Mouse (Mus musculus) forebrain, embryonic 10.5 days (tissue): Measurements from ENCODE around the gene Cbln3. TPM values are rescaled to one million over a fixed set of nuclear protein-coding genes. Genes with fewer than 3 reads are reported as not detected.

Experiments used
- DNase-seq: peaks from one replicate; pipeline ENCODE4 v3.0.0-alpha.2; 2017; ENCODE audit warnings: low spot score; ENCODE audit errors: extremely low spot score
- H3K27ac ChIP-seq: fragments of 300-500 bp; sonication (generic); 2 replicates; pipeline ENCODE4 v1.5.1; 2016; ENCODE audit warnings: mild to moderate bottlenecking
- H3K27me3 ChIP-seq: fragments of 300-500 bp; sonication (generic); 2 replicates; pipeline ENCODE4 v1.6.1; 2016; ENCODE audit warnings: mild to moderate bottlenecking; ENCODE audit not compliant: poor library complexity, severe bottlenecking
- H3K36me3 ChIP-seq: fragments of 300-500 bp; sonication (generic); replicated peaks from 2 replicates; pipeline ENCODE4 v1.6.1; 2016; ENCODE audit warnings: mild to moderate bottlenecking, moderate library complexity
- H3K4me1 ChIP-seq: fragments of 300-500 bp; sonication (generic); 2 replicates; pipeline ENCODE4 v1.6.1; 2016
- H3K4me3 ChIP-seq: fragments of 300-500 bp; sonication (generic); 2 replicates; pipeline ENCODE4 v1.5.1; 2016; ENCODE audit warnings: mild to moderate bottlenecking, moderate library complexity
- H3K9me3 ChIP-seq: fragments of 300-500 bp; sonication (generic); 2 replicates; pipeline ENCODE4 v1.6.1; 2016; ENCODE audit warnings: mild to moderate bottlenecking, moderate library complexity
- WGBS: fragments of 180-500 bp; shearing (Covaris S2); methylation state at CpG from one replicate; pipeline ENCODE4 v1.1.7; 2016; 5-methylcytosine and 5-hydroxymethylcytosine counted together
- polyA plus RNA-seq: library from polyadenylated mRNA; unstranded; fragments of >200 nt; fragmentation: Nextera tagmentation; extraction: Ambion mirVana; gene quantifications from 2 replicates; pipeline ENCODE4 v1.2.1, GENCODE M21; 2016

Cbln3 gene
- polyA plus RNA-seq, 1 experiment from 2014 or later = 0.10 TPM

DNA sequence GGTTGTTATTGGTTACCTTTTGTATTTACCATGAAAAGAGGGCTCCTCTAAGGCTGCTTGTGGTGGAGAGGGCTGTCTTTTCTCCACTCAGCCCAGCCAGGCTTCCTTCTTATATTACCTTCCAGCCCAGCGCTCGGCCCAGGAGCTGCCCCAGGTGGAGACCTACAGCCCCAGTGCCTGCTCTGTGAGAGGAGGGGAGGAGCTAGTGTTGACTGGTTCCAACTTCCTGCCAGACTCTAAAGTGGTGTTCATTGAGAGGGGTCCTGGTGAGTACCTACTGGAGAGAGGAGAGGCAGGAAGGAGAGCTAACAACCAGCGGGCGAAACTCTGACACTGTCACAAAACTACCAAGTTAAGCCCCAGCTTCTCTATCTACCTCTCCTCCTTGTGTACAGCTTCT, 53.9 kb downstream of the Cbln3 start:
- H3K4me1 ChIP-seq = peaks cover 55% of the 10 kb centered on the region
- H3K36me3 ChIP-seq = peaks cover 74% of the 10 kb centered on the region
- no peak overlapping the region for H3K4me3 ChIP-seq
- 86% methylated on average over 4 of the region's 4 CpGs for WGBS
- DNase-seq = no peak
- peaks cover 36% of the 10 kb centered on the region for H3K27me3 ChIP-seq
- H3K9me3 ChIP-seq = no peaks in the 10 kb centered on the region
- no peak overlapping the region for H3K27ac ChIP-seq

DNA sequence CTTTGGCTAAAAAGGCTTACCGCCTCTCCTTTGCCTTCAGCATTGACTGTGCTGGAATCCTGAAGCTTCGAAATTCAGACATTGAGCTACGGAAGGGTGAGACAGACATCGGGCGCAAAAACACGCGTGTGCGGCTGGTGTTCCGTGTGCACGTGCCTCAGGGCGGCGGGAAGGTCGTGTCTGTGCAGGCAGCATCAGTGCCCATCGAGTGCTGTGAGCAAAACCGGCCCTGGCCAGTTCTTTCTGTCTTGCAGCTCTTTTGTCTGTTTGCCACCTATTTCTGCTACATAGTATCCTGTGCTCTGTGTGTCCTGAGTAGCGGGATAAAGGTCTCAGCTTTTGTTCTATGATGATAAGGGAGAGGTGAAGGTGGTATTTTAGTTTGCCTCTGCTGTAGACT, 54.3 kb downstream of the Cbln3 start:
- Histone ChIP-seq H3K4me3 (no peak overlapping the region), H3K27ac (no peak overlapping the region)
- 90% methylated on average over 16 of the region's 16 CpGs for WGBS

More for the DNA sequence above, 54.3 kb downstream of the Cbln3 start:
- Histone ChIP-seq H3K9me3 (no peaks in the 10 kb centered on the region), H3K4me1 (peaks cover 55% of the 10 kb centered on the region), H3K36me3 (peaks cover 74% of the 10 kb centered on the region), H3K27me3 (peaks cover 37% of the 10 kb centered on the region)
- no peak for DNase-seq

Other genes with a start within 250 kb of the Cbln3 start
- 110 and 123 TPM in 2 replicates for gene Ipo4, start 248.4 kb downstream of the Cbln3 start, polyA plus RNA-seq
- gene Gm49378, start 246.5 kb downstream of the Cbln3 start, polyA plus RNA-seq = 0.98 and 1.00 TPM in 2 replicates
- 78.3 and 78.7 TPM in 2 replicates for gene Tm9sf1, start 240.6 kb downstream of the Cbln3 start, polyA plus RNA-seq
- gene Tssk4, start 234.2 kb downstream of the Cbln3 start, polyA plus RNA-seq = 0.58 and 1.1 TPM in 2 replicates
- gene Mdp1, start 223.9 kb downstream of the Cbln3 start, polyA plus RNA-seq = 62.4 and 63.7 TPM in 2 replicates
- gene Gmpr2, start 212.5 kb downstream of the Cbln3 start, polyA plus RNA-seq = 59.9 and 62.4 TPM in 2 replicates
- gene Nedd8, start 212.3 kb downstream of the Cbln3 start, polyA plus RNA-seq = 664 and 665 TPM in 2 replicates
- gene Tinf2, start 202.6 kb downstream of the Cbln3 start, polyA plus RNA-seq = 78.8 and 79.7 TPM in 2 replicates
- gene Tgm1, start 170.5 kb downstream of the Cbln3 start, polyA plus RNA-seq = 0.26 and 0.44 TPM in 2 replicates
- gene Rabggta, start 162.1 kb downstream of the Cbln3 start, polyA plus RNA-seq = 30.2 and 31.5 TPM in 2 replicates
- 59.1 and 62.5 TPM in 2 replicates for gene Dhrs1, start 138.7 kb downstream of the Cbln3 start, polyA plus RNA-seq
- gene Nop9, start 138.7 kb downstream of the Cbln3 start, polyA plus RNA-seq = 63.0 and 68.4 TPM in 2 replicates
- 0.33 TPM in 1 of 2 replicates, not detected in the other for gene Cideb, start 125.9 kb downstream of the Cbln3 start, polyA plus RNA-seq
- 0.19 and 0.28 TPM in 2 replicates for gene Ltb4r2, start 123.0 kb downstream of the Cbln3 start, polyA plus RNA-seq
- 0.26 TPM in 2 replicates for gene Ltb4r1, start 118.4 kb downstream of the Cbln3 start, polyA plus RNA-seq
- 4.6 and 5.4 TPM in 2 replicates for gene Adcy4, start 100.3 kb downstream of the Cbln3 start, polyA plus RNA-seq
- 8.0 and 10.2 TPM in 2 replicates for gene Ripk3, start 95.5 kb downstream of the Cbln3 start, polyA plus RNA-seq
- gene Nfatc4, start 61.2 kb downstream of the Cbln3 start, polyA plus RNA-seq = 37.9 and 39.1 TPM in 2 replicates
- gene Nynrin, start 30.4 kb downstream of the Cbln3 start, polyA plus RNA-seq = 24.5 and 25.8 TPM in 2 replicates
- 22.7 and 25.3 TPM in 2 replicates for gene Khnyn, start 555 bp upstream of the Cbln3 start, polyA plus RNA-seq
- 41.9 and 48.9 TPM in 2 replicates for gene Sdr39u1, start 15.9 kb upstream of the Cbln3 start, polyA plus RNA-seq
- gene Cma1, start 60.3 kb upstream of the Cbln3 start, polyA plus RNA-seq = not detected in 2 replicates
- not detected in 2 replicates for gene Cma2, start 66.6 kb upstream of the Cbln3 start, polyA plus RNA-seq
- not detected in 2 replicates for gene Mcpt1, start 133.6 kb upstream of the Cbln3 start, polyA plus RNA-seq
- gene Mcpt9, start 146.1 kb upstream of the Cbln3 start, polyA plus RNA-seq = not detected in 2 replicates
- gene Mcpt2, start 157.6 kb upstream of the Cbln3 start, polyA plus RNA-seq = not detected in 2 replicates
- gene Mcpt4, start 177.9 kb upstream of the Cbln3 start, polyA plus RNA-seq = not detected in 2 replicates
- not detected in 2 replicates for gene Mcpt8, start 200.9 kb upstream of the Cbln3 start, polyA plus RNA-seq
- 0.29 TPM in 1 of 2 replicates, not detected in the other for gene Ctsg, start 218.2 kb upstream of the Cbln3 start, polyA plus RNA-seq
- not detected in 2 replicates for gene Gzme, start 236.2 kb upstream of the Cbln3 start, polyA plus RNA-seq
- gene Gzmd, start 248.2 kb upstream of the Cbln3 start, polyA plus RNA-seq = not detected in 2 replicates